Mouse (Mus musculus): ENCODE measurements around the gene Cfh.

GRCm38 (mm10) chr1:140205329-140205728 is 21.8 kb upstream of the Cfh start:
- TF ChIP-seq CTCF (conservative IDR thresholded peaks at IDR 0.05; ENCODE audit: insufficient read depth, insufficient read length, low read depth, low read length) (no peak), POLR2A (IDR thresholded peaks at IDR 0.05; ENCODE audit: low read depth, low read length) (no peak)
